Mouse (Mus musculus) layer of hippocampus, adult 11-12 months (tissue): ENCODE measurements around the gene Gm26602.
A peak's percentile ranks its signal among the peaks of the same experiment; 100 is the strongest.
"Not testable (repeated sequence)": the region's sequence is repeated elsewhere in the genome, so short reads cannot be mapped to it uniquely, and the experiment has no call there.

Experiments
- DNase-seq: peaks from one replicate; pipeline ENCODE4 v3.0.0; 2022; ENCODE audit warnings: low spot score

Gene Gm26602

GRCm38 (mm10) chr10:79933145-79933679 lies 22.6 kb downstream of the Gm26602 start:
- no peak for DNase-seq

- DNase-seq, result no peak
Observed at GRCm38 (mm10) chr10:79933861-79934260, 23.2 kb downstream of the Gm26602 start.

DNA sequence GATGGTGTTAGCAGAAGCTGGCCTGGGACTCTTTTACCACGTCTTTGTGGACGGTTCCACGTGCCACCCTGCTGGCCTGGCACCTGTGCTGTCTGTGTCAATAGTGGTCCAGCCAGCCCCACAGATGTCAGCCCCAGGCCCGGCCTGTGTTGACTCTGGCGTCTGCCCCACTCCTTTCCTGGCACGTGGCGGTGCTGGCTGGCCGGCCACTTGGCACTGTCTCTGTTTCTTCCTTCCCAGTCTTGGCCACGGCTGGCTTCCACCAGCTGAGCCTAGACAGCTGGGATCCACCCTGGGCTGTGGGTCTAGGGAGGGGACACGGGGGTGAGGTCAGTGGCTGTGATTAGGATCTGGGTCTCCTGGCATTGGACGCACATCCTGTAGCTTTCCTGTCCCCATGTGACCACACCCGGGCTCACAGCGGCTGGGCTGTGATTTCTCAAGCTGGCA lies 23.6 kb downstream of the Gm26602 start:
- DNase-seq, result peak; percentile 76

DNA sequence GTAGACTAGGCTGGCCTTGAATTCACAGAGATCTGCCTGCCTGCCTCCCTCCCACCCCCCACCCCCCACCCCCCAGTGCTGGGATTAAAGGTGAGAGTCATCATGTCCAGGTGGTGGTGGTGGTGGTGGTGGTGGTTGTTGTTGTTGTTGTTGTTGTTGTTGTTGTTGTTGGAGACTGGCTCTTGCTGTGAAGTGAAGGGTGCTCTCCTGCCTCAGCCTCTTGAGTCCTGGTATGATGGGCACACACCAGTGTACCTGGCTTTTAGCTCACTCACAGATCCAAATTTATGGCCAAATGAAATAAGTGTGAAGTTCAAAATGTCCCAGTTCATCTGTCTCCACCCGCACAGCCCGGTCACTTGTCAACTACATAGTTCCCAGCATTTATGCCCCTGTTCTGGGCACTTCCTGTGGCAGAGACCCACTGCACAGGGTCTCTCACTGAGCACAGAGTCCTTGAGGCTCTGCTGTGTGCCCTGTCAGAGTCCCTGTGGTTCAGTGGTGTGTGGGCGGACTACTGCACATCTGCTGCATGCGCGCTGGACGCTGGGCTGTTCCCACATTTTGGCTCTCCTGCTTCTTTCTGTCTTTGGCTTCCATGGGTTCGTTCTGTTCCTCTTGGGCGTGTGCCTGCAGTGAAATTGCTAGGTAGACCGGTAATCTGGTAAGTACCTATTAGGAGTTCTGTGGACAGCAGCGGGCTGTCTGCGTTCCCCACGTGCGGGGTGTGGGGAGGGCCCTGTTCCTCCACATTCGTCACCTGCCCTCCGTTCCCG lies 24.3 kb downstream of the Gm26602 start:
- no peak for DNase-seq

- no peak for DNase-seq
Observed at GRCm38 (mm10) chr10:79936284-79936910, 25.7 kb downstream of the Gm26602 start.

GRCm38 (mm10) chr10:79936911-79937441 lies 26.3 kb downstream of the Gm26602 start:
- no peak for DNase-seq

DNA sequence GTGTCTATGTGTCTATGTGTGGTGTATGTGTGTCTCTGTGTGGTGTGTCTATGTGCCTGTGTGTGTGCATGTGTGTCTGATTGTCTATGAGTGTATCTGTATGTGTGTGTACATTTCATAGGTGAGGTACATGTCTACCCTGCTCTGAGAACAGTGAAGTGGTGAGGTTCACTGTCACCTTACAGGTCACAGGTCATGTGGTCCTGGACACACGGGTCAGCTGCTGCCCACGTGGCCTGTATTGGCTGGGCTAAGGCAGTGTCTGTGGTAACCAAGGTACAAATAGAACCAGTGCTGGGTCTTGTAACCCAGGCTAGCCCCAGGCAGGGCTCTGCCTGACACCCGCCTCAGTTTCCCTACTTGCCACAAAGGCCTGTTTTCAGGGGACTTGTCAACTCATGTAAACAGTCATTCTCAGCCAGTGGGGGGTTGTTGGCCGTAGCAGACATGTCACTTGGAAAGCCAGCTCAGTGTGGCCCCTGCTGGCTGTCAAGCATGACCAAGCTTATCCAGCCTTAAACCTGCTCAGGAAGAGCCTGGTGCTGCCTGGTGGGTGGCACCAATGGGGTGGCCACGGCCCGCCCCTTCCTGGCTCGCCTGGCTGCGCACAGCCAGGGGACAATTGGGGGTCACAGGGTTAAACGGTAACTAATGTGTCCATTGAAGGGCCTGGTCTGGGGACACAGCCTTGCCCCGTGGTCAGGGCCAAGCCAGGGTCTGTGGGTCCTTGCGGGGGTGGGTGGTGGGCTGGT lies 27.3 kb downstream of the Gm26602 start:
- DNase-seq, result no peak

GRCm38 (mm10) chr10:79940749-79941148 lies 30.1 kb downstream of the Gm26602 start:
- DNase-seq, result peak; percentile 47

- no peak for DNase-seq
Observed at GRCm38 (mm10) chr10:79942988-79943387, 32.3 kb downstream of the Gm26602 start.

DNA sequence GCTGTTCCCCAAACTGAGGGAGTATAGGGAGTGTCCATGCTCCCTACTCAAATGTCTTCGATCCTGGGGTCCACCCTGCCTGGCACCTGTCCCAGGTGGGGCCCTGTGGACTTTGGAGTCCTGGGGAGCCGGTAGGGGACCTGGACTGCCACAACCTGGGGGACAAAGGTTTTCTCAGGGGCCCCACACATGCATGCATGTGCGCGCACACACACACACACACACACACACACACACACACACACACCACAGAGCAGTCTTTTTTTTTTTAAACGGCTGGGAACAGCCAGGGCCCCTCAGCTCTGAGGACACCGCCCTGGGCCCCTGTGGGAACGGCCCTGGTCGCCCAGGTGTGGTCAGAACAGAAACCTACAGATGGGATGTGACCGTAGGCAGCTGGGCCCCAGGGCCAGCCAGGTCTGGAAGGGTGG lies 32.8 kb downstream of the Gm26602 start:
- no peak for DNase-seq

DNA sequence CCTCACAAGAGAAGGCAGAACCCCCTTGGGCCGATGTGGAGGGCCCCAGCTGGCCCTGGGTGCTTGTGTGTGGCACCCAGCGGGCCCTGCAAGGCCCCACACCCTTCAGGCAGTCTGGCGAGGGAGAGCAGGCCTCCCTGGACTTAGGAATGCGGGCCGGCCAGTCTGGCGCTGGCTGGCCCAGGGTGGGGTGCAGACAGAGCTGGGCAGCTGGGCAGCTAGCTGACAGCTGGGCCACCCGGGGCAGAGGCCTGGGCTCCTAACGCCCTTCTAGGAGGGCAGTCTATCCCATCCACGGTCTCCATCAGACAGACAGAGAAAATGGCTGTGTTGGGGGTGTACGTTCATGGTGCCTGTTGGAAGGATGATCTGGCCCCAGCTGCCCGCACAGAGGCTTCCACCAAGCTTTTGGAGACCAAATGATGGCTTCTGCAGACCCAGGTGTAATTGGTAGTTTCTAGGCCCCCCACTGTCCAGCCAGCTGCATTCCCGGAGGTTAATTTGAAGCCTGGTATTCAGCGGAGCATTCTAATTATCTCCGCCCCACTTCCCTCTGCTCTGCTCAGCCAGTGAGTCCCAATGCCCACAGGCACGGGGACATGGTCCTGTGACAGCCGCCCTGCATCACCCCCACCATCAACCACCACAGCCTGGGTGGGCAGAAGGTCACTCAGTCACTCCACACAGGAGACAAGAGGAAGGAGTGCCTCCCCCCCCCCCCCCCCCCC lies 35.0 kb downstream of the Gm26602 start:
- DNase-seq, result no peak

- DNase-seq, result no peak
Observed at GRCm38 (mm10) chr10:79946752-79947322, 36.2 kb downstream of the Gm26602 start.

DNA sequence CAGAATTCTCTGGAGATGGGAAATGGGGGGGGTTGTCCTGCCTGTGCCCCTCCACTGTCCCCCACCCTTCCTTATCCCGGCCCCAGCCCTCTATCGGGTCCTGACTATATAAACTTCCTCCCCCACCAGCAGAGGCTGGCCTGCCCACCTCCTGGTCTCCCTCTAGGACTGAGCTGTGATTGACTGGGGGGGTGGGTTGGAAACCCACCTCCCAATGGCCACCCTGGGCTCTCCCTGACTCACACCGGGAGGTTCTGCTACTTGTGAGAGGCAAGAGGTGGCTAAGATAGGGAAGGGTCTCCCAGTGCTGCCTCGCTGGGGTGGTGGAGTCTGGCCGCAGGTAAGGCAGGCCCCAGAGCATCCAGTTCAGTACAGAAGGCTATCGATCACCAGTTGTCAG lies 36.8 kb downstream of the Gm26602 start:
- no peak for DNase-seq

DNA sequence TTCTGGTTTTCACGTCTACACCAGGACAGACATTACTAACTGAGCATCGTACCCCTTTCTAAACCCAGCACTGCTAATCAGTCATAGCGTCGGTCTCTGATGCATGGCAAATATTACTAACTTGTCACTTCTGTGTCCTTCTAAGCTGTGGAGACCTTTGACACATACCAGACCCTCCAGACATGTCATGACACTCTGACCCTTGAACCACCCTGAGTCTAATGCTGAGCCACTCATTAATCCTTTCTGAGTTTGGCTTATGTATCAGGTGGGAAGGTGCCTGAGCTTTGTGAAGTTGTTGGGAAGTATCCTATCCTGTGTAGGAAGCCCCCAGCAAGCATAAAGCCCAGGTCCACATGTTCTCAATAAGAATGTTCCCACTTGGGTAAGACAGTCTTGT lies 39.2 kb downstream of the Gm26602 start:
- DNase-seq, result no peak

DNA sequence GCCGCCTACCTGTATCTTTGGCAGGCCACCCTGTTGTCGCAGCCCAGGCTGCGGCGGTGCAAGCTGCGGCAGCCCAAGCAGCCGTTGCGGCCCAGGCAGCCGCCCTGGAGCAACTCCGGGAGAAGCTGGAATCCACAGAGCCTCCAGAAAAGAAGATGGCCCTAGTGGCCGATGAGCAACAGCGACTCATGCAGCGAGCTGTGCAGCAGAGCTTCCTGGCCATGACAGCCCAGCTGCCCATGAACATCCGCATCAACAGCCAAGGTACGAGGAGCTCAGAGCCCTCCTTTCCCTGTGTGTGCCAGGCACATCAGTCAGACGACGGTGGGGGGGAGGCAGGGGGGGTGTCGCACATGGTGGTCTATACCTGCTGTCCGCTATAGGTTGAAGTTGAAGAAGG lies 40.0 kb downstream of the Gm26602 start:
- DNase-seq, result no peak

DNA sequence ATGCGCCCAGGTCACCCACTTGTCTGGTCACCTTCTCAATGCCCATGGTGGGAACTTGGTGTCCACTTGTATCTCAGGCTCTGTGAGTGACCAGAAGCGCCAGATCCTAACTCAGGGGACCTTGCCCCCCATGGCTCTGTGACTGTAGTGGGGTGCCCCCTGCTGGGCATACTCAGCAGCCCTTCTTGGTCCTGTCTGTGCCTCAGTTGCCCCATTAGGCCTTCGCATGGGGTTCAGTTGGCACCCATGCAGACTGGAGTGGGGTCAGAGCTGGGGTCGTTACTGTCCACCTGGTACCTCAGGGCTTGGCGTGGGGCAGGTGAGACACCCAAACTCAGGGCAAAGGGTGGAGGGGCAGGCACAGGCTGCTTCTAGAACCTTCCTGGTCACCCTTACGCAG lies 43.3 kb downstream of the Gm26602 start:
- peak; percentile 52 for DNase-seq

GRCm38 (mm10) chr10:79955691-79956090 lies 45.0 kb downstream of the Gm26602 start:
- DNase-seq, result no peak

DNA sequence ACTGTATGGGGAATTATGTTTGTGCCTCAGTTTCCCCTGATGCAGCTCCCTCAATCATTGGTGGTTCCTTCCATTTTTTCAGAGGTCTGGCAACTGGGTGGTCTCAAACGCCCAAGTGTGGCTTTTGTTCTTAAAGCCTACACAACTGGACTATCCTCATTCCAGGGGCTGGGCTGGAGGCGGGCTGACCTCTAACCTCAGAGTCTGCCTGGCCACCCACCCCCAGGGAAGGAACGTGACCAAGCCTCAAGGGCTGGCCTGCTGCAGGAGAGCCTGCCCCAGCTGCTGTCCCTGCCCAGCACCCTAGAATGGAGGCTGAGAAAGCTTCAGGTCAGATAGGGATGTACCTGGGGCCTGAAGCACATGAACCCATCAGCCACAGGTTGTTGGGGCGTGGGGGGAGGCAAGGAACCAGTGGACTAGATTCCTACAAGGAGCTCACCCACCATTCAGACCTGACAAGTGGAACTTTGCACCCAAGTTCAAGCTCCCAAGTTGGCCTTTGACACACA lies 46.0 kb downstream of the Gm26602 start:
- no peak for DNase-seq

DNA sequence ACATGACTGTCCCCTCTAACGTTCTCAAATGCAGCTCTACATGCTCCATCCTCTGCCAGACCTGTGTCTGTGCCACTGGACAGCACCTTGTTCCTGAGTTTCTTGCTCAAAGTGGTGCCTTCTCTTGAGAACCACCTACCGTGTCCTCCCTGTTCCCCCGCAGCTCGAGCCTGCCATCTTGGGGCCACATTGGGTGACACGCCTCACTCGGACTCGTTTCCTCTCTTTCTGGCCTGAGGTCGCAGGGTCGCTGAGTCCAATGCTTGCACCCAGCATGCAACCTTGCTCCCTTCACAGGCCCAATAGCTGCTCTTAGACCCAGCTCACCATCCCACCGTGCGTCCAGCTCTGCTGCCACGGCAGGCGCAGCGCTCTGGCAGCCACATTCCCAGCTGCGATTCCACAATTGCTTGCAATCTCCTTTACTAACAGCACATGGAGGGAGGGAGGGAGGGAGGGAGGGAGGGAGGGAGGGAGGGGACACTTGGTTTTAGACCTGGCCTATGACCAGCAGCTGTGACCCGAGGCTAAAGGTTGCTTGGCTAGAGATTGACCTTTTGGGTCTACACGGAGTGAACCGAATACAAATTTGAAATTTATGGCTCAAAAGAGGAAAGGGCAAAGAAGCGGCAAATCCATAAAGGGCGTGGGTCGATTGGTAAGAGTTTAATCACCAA lies 47.6 kb downstream of the Gm26602 start:
- peak; percentile 79 for DNase-seq

DNA sequence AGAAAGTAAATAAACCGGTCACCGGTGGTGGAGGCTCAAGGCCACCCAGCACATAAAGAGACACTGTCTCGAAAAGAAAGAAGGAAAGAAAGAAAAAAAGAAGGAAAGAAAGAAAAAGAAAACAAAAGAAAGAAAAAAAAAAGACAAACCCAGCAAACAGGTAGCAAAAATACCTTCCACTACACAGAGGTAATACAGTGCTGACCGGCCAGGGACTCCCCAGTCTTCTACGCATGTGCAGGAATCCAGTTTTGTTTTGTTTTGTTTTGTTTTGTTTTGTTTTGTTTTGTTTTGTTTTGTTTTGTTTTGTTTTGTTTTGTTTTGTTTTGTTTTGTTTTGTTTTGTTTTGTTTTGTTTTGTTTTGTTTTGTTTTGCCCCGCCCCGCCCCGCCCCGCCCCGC lies 48.8 kb downstream of the Gm26602 start:
- not testable (repeated sequence) for DNase-seq
